Mouse (Mus musculus): ENCODE measurements around the gene Sox1. TPM values are rescaled to one million over a fixed set of nuclear protein-coding genes. Genes with fewer than 3 reads are reported as not detected.

Gene Sox1
- polyA plus RNA-seq, 1 experiment from 2014 or later, result not detected

DNA sequence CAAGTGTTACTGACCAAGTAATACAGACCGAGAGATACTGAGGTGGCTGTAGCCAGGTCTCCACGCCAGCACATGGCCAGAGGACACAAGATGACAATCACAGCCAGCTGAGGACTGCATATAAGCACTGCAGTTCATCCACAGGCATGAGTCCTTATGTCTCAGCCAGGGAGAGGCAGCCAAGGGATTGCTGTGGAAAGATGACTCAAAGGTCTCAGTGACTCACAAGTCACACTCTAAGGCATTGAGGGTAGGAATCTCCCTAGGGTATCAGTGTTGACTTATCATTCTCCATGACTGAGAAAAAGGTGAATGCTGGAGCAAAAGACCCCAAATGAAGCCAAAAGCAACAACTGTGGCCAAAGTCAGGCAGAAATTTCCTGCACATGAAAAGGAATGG is 22.0 kb downstream of the Sox1 start:
- Histone ChIP-seq H3K27ac (ENCODE audit: low read depth) (no peak overlapping the region), H3K9ac (replicated peaks) (no peak overlapping the region), H3K9me3 (ENCODE audit: low read length) (no peaks in the 10 kb centered on the region), H3K36me3 (replicated peaks; ENCODE audit: insufficient read depth, low read length) (no peaks in the 10 kb centered on the region), H3K4me2 (ENCODE audit: low read depth, low read length) (no peak overlapping the region), H3K4me3 (ENCODE audit: low read depth, low read length) (no peak overlapping the region), H3K4me1 (ENCODE audit: insufficient read depth) (no peaks in the 10 kb centered on the region), H3K27me3 (ENCODE audit: insufficient read depth, low read length) (0 out of 2 replicates have a peak, but pooled peaks cover 9% of the 10 kb centered on the region)
- no peak for ATAC-seq
- DNase-seq, result no peak
- 79% methylated on average over 2 of the region's 2 CpGs for WGBS (ENCODE audit: insufficient replicate concordance)
- TF ChIP-seq CTCF (IDR thresholded peaks at IDR 0.05; ENCODE audit: low read depth) (no peak), EP300 (IDR thresholded peaks at IDR 0.05; ENCODE audit: low read depth) (no peak)

DNA sequence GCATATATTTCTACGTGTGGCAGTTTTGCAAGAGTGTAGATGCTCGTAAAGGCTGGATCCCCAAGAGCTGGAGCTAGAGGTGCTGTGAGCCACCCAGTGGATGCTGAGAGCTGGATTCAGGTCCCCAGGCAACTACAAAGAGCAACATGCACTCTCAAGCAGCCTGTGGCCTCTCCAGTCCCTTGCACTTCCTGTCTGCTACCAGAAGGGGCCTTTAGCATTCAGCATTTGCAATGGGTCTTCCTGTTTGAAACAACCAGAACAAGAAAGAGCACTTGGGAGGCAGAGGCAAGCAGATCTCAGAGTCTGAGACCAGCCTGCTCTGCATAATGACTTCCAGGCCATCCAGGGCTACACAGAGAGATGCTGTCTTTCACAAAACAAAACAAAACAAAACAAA is 25.4 kb downstream of the Sox1 start:
- DNase-seq, result no peak
- no peak overlapping the region for H3K4me3 ChIP-seq (ENCODE audit: low read depth, low read length)
- no peaks in the 10 kb centered on the region for H3K9me3 ChIP-seq (ENCODE audit: low read length)
- WGBS (ENCODE audit: insufficient replicate concordance), result 64% methylated on average over 2 of the region's 2 CpGs
- 0 out of 2 replicates have a peak, but pooled peaks cover 9% of the 10 kb centered on the region for H3K27me3 ChIP-seq (ENCODE audit: insufficient read depth, low read length)
- H3K4me1 ChIP-seq (ENCODE audit: insufficient read depth), result no peaks in the 10 kb centered on the region
- no peak overlapping the region for H3K9ac ChIP-seq (replicated peaks)
- no peak overlapping the region for H3K4me2 ChIP-seq (ENCODE audit: low read depth, low read length)
- H3K27ac ChIP-seq (ENCODE audit: low read depth), result no peak overlapping the region
- ATAC-seq, result no peak
- TF ChIP-seq EP300 (IDR thresholded peaks at IDR 0.05; ENCODE audit: low read depth), result no peak
- TF ChIP-seq CTCF (IDR thresholded peaks at IDR 0.05; ENCODE audit: low read depth), result peak; percentile 23
- H3K36me3 ChIP-seq (replicated peaks; ENCODE audit: insufficient read depth, low read length), result no peaks in the 10 kb centered on the region

DNA sequence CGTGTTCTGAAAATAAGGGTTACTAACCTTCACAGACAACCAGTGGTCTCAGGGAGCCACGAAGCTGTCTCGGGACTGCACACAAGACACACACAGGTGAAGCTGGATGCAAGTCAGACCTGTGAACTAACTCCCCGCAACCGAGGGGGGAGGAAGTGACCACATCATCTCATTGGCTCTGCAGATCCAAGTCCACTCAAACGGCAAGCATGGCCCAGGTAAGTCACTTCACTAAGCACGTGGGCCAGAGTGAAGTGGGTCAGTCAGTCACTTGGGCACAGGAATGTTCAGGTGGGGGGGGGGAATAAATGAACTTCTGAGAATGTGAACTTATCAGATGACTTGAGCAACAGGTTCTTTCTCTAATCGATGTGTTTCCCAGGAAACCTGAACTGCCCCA is 30.8 kb downstream of the Sox1 start:
- Histone ChIP-seq H3K27ac (ENCODE audit: low read depth) (no peak overlapping the region), H3K36me3 (replicated peaks; ENCODE audit: insufficient read depth, low read length) (no peaks in the 10 kb centered on the region), H3K9me3 (ENCODE audit: low read length) (no peaks in the 10 kb centered on the region), H3K27me3 (ENCODE audit: insufficient read depth, low read length) (peaks cover 46% of the 10 kb centered on the region), H3K4me2 (ENCODE audit: low read depth, low read length) (no peak overlapping the region), H3K4me3 (ENCODE audit: low read depth, low read length) (no peak overlapping the region), H3K9ac (replicated peaks) (no peak overlapping the region), H3K4me1 (ENCODE audit: insufficient read depth) (no peaks in the 10 kb centered on the region)
- DNase-seq (no peak), ATAC-seq (no peak)
- TF ChIP-seq CTCF (IDR thresholded peaks at IDR 0.05; ENCODE audit: low read depth), result no peak
- no peak for TF ChIP-seq EP300 (IDR thresholded peaks at IDR 0.05; ENCODE audit: low read depth)
- 68% methylated on average over 8 of the region's 8 CpGs for WGBS (ENCODE audit: insufficient replicate concordance)

DNA sequence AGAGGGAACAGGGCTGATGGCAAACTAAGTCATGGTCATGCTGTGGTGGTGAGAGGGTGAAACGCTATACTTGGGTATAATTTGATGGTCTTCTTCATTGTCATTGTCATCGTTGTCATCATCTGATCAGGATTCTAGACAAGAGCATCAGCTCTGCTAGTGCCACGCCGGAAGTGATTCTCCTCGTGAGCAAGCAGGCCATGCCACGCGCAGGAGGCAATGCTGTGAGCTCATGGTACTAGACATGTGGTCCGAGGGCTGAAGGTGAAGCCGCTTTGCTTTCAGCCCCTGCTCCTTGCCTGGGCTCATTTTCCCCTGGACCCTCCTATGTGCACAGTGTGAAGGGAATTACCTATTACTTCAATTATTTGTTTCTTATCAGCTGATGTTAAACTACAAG is 32.3 kb downstream of the Sox1 start:
- Histone ChIP-seq H3K36me3 (replicated peaks; ENCODE audit: insufficient read depth, low read length) (no peaks in the 10 kb centered on the region), H3K4me1 (ENCODE audit: insufficient read depth) (no peaks in the 10 kb centered on the region), H3K4me2 (ENCODE audit: low read depth, low read length) (no peak overlapping the region), H3K27ac (ENCODE audit: low read depth) (no peak overlapping the region), H3K9me3 (ENCODE audit: low read length) (no peaks in the 10 kb centered on the region), H3K4me3 (ENCODE audit: low read depth, low read length) (no peak overlapping the region), H3K27me3 (ENCODE audit: insufficient read depth, low read length) (peaks cover 60% of the 10 kb centered on the region), H3K9ac (replicated peaks) (no peak overlapping the region)
- DNase-seq (no peak), ATAC-seq (no peak)
- TF ChIP-seq EP300 (IDR thresholded peaks at IDR 0.05; ENCODE audit: low read depth) (no peak), CTCF (IDR thresholded peaks at IDR 0.05; ENCODE audit: low read depth) (no peak)
- 74% methylated on average over 9 of the region's 9 CpGs for WGBS (ENCODE audit: insufficient replicate concordance)

DNA sequence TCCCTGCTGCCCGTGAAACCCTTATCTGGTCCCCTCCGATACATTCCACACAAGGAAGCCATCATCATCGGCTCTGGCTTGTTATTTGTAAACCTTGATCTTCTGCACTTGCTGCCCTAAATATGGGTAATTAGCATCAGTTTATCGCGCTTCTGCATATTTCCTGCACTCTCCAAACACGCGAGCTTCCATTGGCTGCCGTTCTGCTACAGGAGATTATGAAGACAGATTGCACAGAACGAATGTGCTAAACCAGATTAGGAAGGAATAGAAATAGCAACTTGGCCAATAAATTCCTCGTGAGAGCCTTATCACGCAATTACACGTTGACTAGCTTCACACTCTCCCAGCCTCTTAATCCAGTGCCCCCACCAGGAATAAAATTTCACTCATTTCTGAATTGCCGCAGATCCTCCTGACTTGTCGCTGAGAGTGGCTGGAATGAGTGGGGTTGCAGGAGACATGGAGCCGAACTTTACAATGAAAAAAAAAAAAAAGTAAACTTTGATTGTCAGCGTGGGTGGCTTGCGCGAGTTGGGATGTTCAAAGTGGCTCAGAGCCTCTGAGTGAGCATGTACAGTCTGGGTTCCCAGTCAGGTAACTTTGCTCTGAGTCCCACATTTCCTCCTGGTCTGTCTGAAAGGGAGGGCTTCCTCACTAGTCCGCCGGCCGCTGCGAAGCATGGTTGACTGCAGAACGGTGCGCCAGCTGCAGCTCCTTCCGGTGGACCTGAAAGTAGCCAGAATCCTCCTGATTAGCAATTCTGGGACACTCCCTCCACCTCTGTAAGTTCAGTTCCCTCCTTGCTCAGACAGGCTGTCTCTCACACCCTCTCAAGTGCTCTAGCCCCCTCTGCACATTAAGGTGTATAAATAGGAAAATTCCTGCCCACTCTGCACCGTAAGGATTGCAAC is 33.0 kb downstream of the Sox1 start:
- no peaks in the 10 kb centered on the region for H3K36me3 ChIP-seq (replicated peaks; ENCODE audit: insufficient read depth, low read length)
- 14% methylated on average over 26 of the region's 26 CpGs for WGBS (ENCODE audit: insufficient replicate concordance)
- no peaks in the 10 kb centered on the region for H3K9me3 ChIP-seq (ENCODE audit: low read length)
- H3K27me3 ChIP-seq (ENCODE audit: insufficient read depth, low read length), result peaks cover 67% of the 10 kb centered on the region
- DNase-seq (no peak), ATAC-seq (no peak)
- H3K4me1 ChIP-seq (ENCODE audit: insufficient read depth), result no peaks in the 10 kb centered on the region
- no peak overlapping the region for H3K4me2 ChIP-seq (ENCODE audit: low read depth, low read length)
- no peak overlapping the region for H3K9ac ChIP-seq (replicated peaks)
- TF ChIP-seq EP300 (IDR thresholded peaks at IDR 0.05; ENCODE audit: low read depth) (no peak), CTCF (IDR thresholded peaks at IDR 0.05; ENCODE audit: low read depth) (no peak)
- no peak overlapping the region for H3K27ac ChIP-seq (ENCODE audit: low read depth)
- no peak overlapping the region for H3K4me3 ChIP-seq (ENCODE audit: low read depth, low read length)

DNA sequence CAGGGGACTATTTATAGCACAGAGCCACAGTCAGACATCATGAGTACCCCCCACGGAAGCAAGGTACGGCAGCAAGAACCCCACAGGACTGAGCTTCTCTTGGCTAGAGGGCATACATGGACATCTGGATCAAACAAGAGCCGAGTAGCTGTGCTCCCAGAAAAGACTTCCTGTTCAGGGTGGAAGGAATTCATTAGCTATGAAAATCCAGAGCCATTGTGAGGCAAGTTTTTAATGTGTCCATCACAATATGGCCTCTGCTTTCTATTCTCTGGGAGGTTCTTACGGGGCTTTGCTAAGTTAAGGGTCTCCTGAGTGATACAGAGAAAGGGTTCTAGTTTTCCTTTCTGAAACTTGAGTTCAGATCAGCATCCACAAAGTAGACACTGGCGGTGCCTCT is 33.8 kb downstream of the Sox1 start:
- H3K27me3 ChIP-seq (ENCODE audit: insufficient read depth, low read length), result peaks cover 75% of the 10 kb centered on the region
- no peak for TF ChIP-seq CTCF (IDR thresholded peaks at IDR 0.05; ENCODE audit: low read depth)
- no peak for TF ChIP-seq EP300 (IDR thresholded peaks at IDR 0.05; ENCODE audit: low read depth)
- H3K4me2 ChIP-seq (ENCODE audit: low read depth, low read length), result no peak overlapping the region
- 33% methylated on average over 5 of the region's 5 CpGs for WGBS (ENCODE audit: insufficient replicate concordance)
- ATAC-seq (no peak), DNase-seq (no peak)
- no peaks in the 10 kb centered on the region for H3K9me3 ChIP-seq (ENCODE audit: low read length)
- H3K36me3 ChIP-seq (replicated peaks; ENCODE audit: insufficient read depth, low read length), result no peaks in the 10 kb centered on the region
- no peak overlapping the region for H3K9ac ChIP-seq (replicated peaks)
- H3K4me1 ChIP-seq (ENCODE audit: insufficient read depth), result no peaks in the 10 kb centered on the region
- no peak overlapping the region for H3K4me3 ChIP-seq (ENCODE audit: low read depth, low read length)
- no peak overlapping the region for H3K27ac ChIP-seq (ENCODE audit: low read depth)
